Mouse (Mus musculus): Measurements from ENCODE around the gene Pck2.

The Pck2 gene

DNA sequence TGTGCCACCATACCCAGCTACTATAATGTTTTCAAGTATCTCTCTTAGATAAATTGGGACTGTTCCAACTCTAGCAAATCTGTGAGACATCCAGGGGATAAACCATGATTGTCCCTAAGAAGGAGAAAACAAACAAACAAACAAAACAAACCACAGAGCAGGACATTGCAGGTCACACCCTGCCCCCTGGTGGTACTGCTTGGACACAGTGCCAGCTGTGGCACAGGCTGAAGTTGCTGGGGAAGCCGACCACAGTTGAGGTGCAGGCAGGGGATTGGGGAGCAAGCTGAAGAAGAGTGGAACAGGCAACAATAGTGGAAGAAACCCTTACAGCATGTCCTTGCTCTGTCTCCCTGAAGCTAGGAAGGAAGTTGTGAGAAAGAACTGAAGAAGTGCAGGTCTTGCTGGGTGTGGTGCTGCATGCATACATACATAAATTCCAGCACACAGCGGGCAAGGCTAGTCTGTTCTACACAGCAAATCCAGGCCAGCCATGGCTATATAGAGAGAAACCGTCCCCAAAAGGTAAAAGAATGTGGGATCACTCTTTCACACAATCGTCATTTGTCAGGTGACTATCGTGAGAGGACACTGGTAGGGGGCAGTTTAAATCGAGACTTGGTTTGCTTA, 3.8 kb upstream of the Pck2 start:
- DNase-seq: peak; percentile 71

DNA sequence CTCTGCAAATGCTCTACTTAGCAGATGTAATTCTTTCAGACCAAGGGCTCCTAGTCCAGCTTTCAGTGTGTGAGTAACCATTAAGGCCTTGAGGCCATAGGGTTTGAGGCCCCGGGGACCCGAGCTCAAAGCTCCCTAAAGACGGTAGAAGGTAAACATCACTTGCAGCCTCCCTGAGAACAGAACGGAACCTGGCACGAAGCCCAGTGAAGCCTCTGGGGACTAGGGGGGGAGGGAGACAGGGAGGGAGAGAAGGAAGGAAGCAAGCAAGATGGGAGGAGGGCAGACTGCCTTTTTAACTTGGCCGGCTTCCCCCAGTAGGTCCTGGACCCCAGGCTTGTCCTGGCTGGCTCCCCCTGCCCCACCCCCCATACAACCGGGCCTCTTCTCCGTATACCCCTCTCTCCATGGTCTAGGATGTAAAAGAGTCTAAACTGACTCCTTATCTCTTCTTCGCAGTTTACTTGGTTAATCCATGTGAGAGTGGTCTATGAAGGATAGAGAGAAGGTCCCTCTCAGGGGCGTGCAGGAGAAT, 788 bp downstream of the Pck2 start:
- DNase-seq: peak; percentile 38

DNA sequence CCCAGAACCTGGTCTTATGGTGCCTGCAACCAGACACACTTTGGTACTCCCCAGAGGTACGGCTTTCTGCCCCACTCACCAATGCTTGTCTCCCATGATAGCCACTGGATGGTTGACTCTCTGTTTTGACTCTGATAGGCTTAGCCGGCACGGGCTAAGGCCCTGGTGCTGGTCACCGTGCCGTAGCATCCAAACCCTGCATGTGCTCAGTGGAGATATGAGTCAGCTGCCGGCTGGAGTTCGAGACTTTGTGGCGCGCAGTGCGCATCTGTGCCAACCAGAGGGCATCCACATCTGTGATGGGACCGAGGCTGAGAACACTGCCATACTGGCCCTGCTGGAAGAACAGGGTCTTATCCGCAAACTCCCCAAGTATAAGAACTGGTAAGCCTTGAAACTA, 2.2 kb downstream of the Pck2 start:
- no peak for DNase-seq

DNA sequence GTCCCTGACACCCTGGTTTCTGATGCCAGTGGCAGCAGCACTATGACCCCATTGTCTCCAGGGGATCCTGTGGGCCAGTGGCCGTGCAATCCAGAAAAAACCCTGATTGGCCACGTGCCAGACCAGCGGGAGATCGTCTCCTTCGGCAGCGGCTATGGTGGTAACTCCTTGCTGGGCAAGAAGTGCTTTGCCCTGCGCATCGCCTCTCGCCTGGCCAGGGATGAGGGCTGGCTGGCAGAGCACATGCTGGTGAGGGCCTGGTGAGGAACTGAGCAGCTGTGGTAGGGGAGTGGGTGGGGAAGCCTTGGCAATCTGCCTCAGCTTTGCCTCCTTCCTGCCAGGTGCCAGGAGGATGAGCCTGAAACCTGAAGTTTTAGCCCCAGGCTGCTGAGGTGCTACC, 4.3 kb downstream of the Pck2 start:
- DNase-seq: no peak

DNA sequence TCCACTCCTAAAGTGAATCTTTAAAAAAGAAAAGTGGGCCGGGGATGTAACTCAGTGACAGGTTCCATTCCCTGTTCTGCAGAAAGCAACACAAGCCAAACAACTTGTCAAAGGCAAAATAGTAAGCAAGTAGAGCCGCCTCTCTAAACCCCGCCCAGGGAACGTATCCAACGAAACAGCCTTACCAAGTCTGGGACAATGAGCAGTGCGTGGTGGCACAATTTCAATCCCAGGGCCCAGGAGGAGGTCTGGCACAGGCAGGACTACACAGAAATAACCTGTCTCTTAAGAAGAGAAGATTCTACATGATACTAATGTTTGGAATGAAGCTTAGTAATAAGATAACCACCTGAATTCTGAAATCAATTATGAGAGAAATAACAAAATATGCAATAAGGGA, 10.1 kb downstream of the Pck2 start:
- DNase-seq: no peak

DNA sequence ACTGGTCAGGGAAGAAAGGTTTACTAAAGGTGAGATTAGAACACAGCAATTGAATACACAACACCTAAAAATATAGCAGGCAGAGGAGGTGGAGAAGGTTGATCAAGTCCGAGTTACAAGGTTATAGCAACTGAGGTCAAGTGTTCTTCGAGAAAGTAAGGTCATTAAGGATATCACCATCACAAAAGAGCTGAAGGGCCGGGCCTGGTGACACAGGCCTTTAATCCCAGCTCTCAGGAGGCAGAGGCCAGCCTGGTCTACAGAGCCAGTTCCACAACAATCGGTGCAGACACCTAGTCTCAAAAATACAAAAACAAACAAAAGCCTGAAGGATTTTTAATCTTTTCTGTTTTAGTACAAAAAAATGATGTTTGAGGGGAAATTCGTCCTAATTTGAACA, 11.3 kb downstream of the Pck2 start:
- no peak for DNase-seq

DNA sequence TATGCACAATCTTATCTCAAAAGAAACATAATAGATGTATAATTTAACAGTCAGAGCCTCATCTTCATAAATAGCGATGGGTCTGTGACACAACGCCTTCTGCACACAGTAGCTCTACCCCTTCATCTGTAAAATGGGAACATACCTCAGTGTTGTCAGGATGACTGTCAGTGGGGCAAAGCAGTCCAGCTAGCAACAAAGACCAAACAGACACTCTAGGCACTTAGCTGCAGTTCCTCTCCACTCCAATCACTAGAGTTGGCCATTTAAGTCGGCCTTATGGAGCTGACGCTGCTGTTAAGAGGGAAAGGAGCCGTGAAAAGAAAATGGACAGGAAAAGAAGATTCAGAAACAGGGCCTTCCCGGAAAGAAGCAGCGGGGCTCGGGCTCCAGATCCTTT, 11.7 kb downstream of the Pck2 start:
- DNase-seq: no peak

DNA sequence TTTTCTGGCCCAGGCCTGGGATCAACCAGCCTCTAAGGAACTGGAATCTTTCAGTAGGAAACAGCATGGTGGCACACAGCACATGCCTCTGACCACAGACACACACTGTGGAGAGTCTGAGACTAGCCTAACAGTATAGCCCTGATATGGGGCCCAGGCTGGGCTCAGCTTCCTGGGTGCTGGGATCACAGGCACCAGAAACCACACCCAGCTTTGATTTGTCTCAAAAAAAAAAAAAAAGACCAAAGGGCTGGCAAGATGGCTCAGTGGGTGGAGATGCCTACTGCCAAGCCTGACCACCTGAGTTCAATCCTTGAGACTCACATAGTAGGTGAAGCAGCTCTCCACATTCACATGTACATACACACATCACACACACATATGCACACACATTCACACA, 14.6 kb downstream of the Pck2 start:
- DNase-seq: no peak

DNA sequence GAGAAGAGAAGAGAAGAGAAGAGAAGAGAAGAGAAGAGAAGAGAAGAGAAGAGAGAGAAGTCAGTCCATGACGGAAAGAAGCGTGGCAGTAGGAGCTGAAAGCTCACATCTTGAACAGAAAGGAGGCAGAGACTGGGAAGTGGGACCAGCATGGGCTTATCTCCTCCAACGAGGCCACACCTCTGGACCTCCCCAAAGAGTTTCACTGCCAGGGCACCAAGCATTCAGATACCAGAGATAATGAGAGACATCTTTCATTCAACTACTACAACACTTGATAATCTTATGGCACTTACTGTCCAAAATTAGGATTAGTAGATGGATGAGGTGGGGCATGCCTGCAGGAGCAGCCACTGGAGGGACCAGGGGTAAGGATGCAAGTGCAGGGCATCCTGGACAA, 15.7 kb downstream of the Pck2 start:
- DNase-seq: no peak

DNA sequence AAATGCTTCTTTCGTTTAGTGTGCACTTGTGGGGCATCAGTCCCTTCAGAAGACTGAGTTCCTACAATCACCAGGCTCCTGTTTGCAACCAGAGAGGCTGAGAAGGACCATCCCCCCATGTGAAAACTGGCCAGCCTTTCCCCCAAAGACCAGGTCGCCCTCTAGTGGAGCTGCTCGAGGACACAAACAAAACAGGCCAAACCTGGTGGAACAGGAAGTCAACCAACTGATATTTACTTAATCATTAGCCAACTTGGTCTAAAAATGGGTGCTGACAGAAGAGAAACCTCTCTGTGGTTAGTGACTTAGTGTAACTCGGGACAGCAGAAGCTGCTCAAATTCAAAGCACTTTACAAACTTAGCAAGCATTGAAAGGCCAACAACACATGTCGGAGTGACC, 16.9 kb downstream of the Pck2 start:
- DNase-seq: peak; percentile 81

DNA sequence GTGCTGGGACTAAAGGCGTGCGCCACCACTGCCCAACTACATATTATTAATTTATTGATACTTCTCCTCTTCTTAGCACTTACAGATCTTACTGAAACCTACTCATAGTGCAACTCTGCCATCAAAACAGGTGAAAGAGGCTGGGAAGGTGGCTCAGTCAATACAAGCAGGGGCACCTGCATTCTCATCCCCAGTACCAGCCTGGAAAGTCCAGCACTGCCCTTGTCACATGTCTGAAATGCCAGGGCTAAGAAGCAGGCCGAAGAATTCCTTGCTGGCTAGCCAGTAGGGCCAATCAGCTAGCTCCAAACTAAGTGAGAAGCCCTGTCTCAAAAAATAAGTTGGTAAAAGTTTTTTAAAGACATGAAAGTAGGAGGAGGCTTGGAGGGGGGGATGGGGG, 17.5 kb downstream of the Pck2 start:
- no peak for DNase-seq

DNA sequence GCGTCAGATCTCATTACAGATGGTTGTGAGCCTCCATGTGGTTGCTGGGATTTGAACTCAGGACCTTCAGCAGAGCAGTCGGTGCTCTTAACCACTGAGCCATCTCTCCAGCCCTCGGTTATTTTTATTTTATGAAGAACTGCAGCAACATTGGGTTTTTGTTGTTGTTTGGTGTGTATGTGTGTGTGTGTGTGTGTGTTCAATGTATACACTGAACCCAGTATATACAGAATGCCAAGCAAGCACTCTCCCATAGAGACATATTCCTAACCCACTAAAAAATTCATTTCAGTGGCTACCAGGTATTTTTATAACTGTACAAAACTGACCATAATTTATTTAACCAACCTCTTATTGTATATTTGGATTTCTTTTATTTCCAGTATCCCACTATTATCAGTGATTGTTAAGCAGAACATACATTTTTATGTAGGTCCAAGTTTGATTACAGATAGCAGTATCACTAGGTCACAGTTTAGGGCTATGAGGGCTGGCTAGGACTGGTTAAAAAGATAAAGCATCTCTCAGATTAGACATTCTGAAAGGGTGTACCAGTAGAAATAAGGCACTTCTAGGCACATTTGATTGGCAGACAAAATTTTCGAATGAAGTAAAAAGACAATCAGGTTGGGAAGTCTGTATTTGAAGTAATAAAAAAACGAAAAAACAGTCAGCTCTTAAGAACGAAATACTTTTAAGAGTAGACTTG, 18.8 kb downstream of the Pck2 start:
- no peak for DNase-seq

DNA sequence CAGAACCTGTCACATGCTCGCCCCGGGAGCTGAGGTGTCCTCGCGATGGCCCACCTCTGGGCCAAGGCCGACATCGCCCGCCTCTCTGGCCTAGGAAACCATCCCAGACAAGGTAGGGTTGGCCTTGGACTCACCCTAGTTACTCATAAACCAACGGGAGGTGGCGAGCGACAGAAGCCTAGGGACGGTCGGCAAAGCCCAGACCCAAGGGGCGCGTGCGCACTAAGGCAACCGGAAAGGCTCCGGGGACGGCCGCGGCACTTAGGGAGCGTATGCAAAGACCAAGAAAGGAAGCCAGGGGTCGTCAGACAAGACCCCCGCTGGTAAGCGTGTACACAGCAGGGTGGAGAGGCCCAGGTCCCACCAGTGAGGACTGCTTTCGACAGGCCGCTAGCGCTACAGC, 19.7 kb downstream of the Pck2 start, which contains the start of gene Dcaf11:
TSS of gene Dcaf11 (plus strand) at position 208 of the 403 bp plus-strand sequence.
- peak; percentile 90 for DNase-seq

DNA sequence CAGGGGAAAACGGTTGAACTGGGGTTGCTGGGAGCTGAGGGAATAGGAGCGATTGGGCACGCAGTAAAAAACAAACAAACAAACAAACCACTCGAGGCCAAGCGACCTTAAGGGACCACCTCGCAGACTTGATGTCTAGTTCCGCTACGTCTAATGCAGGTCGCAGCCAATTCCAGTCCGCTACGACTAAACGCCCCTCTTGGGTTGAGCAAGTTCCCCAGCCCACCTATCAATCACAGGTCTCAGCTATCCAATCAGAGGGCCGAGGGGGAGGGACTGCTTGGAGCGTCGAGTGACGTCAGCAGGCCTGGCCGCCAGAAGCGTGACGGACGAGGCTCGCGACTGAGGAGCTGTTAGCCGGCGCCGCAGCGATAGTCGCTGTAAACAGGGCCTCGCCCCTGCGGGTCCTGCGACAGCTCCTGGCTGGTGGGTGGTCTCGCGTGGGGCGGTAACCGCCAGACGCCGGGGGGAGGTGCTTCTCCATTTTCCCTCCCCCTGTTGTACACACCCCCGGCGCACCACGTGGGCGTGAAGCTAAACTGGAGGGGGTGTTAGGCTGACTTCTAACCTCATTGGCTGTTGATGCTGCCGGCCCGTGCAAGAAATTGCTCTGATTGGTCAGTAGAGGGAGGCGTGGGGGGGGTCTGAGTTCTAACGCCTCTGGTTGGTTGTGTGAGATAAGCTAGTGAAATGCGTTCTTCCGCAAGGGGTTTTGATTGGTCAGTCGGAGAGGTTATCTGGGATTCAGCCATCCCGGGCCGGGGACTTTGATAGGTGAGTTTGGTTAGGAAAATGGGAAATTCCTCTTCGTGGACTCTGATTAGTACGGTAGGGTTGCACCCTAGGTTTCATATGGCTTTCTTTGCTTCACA, 20.4 kb downstream of the Pck2 start, which contains the start of gene A730061H03Rik:
TSS of gene A730061H03Rik (minus strand) at position 205 of the 872 bp plus-strand sequence.
- peak; percentile 97 for DNase-seq

DNA sequence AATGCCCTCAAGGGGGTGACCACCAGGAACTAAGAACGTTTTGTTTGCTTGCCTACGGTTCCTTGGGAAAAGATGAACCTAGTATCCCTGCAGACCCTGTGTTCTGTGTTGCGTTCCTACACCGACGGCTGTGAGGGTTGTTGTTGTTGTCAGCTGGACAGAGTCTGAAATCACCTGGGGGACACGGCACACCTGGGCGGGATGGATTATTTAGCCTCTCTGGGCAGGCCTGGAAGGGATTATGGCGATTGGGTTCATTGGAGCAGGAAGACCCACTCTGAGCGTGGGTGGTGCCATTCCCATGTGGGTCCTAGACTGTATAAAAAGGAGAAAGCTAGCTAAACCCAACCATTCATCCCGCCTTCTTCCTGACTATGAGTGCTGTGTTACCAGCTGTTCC, 21.8 kb downstream of the Pck2 start:
- DNase-seq: no peak

DNA sequence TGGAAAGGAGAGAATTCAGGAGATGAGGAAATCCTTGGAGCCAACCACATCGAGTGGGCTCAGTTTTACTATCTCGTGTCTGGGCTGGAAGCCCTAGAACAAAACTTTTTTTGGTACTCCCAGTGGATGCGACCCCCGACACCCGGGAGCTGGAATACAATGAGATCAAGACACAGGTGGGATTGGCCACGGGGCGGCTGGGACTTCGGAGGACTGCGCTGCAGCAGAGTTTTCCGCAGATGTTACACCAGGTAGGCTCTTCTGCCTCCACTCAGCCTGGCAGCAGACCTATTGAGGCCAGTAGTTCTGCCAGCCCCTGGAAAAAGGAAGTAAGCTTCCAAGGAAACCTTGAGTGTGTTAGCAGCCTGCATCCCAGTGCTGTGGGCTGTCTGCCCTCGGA, 23.2 kb downstream of the Pck2 start:
- DNase-seq: no peak

DNA sequence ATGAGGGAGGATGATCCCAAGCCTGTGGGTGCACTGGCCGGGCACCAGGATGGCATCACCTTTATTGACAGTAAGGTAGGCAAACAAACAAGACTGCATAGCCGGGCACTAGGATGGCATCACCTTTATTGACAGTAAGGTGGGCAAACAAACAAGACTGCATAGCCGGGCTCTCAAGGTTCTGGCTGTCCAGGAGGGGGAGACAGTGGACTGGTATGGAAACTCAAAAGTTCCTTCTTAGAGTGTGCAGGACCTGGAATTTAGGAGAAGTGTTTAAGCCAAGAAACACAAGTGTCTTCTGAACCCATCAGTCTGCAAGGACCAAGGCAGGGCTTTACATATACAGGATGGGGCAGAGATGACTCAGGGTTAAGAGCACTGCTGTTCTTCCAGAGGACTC, 25.7 kb downstream of the Pck2 start:
- no peak for DNase-seq

DNA sequence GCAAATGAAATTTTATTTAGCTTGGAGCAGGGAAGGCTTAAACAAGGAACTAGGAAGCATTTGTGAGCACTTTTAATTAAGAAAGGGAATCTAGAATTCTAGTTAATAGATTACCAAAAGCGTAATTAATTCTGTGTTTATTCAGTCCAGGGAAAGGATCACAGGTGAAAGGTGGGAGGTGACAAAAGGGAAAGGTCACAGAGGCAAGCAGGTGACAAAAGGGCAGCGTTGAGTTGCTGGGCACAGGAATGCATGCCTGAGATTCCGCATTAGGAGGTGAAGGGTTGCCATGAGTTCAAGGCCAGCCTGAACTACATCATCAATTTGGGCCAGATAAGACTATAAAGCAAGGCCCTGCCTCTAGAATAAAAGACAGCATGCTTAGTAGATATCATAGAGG, 27.4 kb downstream of the Pck2 start:
- DNase-seq: no peak

DNA sequence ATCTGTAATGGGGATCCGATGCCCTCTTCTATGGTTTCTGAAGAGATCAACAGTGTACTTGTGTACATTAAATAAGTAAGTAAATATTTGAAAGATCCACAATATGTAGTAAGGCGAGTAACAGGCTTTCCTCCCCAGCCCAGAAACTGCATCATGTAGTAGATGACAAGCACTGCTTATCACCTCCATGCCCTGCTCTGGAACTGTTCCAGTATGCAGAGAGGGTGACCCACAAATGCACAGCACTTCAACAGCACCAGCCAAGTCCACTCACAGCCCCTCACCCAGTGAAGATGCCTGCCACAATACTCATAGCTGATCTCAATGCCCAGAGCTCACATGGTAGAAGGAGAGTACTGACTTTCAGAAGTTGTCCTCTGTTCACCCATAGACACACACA, 30.5 kb downstream of the Pck2 start:
- no peak for DNase-seq

DNA sequence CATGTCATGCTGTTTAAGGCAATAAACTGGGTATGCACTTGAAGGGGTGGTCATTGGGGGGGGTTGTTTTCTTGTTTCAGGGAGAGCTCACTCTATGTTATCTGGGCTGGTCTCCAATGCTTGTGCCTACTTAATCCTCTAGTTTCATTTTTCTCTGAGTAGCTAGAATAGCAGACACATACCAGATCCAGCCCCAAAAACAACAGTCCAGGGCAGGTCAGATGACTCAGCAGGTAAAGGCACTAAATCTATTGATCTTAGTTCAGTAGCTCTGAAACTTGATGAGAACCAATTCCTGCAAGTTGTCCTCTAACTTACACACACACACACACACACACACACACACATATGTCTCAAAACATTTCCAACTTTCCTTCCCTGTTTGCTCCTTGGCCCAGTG, 31.7 kb downstream of the Pck2 start:
- no peak for DNase-seq

DNA sequence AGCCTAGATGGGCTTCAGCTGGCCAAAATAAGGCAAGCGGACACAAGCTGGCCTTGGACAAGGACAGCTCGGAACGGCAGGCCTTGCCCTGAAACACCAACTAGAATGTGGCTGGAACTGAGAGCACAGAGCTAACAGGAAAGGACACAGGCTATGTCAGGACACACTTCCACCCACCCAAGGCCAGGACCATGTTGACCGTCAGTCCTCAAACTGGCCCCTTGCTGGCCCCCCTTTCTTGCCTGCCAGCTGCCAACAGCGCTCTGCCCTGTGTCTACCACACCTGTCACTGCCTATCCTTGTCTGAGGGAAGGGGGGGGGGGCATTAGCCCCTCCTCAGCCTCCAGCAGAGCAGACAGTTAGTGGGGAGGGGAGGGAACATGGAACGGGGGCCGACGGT, 35.2 kb downstream of the Pck2 start, which contains the start of gene Fitm1:
TSS of gene Fitm1 (plus strand) at position 316 of the 400 bp plus-strand sequence.
- no peak for DNase-seq

DNA sequence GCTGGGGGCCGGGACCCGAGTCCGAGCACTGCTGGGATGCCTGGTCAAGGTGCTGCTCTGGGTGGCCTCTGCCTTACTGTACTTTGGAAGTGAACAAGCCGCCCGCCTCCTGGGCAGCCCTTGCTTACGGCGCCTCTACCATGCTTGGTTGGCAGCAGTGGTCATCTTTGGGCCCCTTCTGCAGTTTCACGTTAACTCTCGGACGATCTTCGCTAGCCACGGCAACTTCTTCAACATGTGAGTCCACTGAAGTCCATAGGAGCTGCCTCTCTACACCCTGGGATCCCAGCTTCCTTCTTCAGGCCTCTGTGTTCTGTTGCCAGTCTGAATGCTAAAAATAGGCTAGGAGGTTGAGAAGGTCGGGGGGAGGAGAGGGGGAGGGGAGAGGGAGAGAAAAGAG, 35.6 kb downstream of the Pck2 start:
- no peak for DNase-seq

DNA sequence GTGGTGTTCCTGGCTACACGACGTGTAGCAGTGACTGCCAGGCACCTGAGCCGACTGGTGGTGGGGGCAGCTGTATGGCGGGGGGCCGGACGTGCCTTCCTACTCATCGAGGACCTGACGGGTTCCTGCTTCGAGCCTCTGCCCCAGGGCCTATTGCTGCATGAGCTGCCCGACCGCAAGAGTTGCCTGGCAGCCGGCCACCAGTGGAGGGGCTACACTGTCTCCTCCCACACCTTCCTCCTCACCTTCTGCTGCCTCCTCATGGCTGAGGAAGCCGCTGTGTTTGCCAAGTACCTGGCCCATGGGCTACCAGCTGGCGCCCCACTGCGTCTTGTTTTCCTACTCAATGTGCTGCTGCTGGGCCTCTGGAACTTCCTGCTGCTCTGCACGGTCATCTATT, 36.3 kb downstream of the Pck2 start:
- DNase-seq: no peak
